Mouse (Mus musculus): ENCODE results near the gene S1pr1. TPM values are rescaled to one million over a fixed set of nuclear protein-coding genes. Genes with fewer than 3 reads are reported as not detected.
A peak's percentile ranks its signal among the peaks of the same experiment; 100 is the strongest.

S1pr1 gene
- polyA plus RNA-seq, 1 experiment, result 2.3 TPM

DNA sequence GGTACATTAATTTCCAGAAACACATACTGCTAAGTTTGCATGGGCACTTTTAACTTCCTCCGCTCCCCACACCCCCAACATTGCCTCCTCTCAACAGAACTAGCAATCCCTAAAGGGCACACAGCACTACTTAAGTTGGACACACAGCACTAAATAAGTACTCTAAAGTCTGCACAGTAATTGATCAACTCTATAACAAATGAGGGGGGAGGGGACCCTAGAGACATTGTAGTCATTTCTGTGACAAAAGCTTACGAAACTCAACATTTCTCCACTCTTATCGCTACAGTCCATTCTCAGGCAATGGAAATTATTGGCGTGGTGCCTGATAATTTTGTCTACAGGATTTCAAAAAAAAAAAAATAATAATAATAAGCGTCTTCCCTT, 830 bp downstream of the S1pr1 start:
- Histone ChIP-seq H3K4me1 (peaks cover 59% of the 10 kb centered on the region), H3K4me3 (replicated peaks) (peak overlapping the region; percentile 98), H3K36me3 (replicated peaks; ENCODE audit: low read length) (peaks cover 33% of the 10 kb centered on the region), H3K9me3 (no peaks in the 10 kb centered on the region), H3K27me3 (replicated peaks) (no peaks in the 10 kb centered on the region)
- TF ChIP-seq FLI1 (IDR thresholded peaks at IDR 0.05; ENCODE audit: low read length) (no peak), GATA1 (IDR thresholded peaks at IDR 0.05; ENCODE audit: borderline replicate concordance, low read length) (no peak)

DNA sequence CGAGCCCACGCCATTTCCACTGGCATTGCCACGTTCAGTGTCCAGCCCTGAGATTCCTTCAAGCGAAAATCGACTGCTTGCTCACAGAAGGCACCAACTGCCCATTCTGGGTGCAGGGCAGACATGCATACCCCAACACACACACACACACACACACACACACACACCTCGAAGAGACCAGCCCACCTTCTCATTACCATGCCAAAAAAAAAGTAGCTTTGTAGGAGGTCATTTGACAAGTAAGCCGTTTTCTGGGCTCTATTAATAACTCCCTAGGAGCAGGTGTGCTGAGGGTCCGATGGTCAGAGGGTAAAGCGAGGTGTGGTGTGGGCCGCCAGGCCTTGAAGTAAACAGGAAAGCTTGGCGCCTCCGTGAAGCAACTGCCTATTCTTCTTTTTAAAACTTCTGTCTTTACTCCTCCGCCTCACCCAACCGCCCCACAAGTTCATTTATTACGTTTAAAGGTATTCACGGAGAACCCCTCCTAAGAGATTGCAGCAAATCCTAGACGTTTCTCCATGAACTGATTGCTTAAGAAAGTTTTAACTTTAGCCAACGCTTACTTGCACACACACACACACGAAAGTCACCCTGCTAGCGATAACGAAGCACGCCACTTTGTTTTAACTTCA, 1.3 kb downstream of the S1pr1 start:
- Histone ChIP-seq H3K27me3 (replicated peaks) (no peaks in the 10 kb centered on the region), H3K36me3 (replicated peaks; ENCODE audit: low read length) (peaks cover 38% of the 10 kb centered on the region), H3K4me3 (replicated peaks) (peak overlapping the region; percentile 98), H3K4me1 (peaks cover 64% of the 10 kb centered on the region), H3K9me3 (no peaks in the 10 kb centered on the region)
- TF ChIP-seq FLI1 (IDR thresholded peaks at IDR 0.05; ENCODE audit: low read length) (no peak), GATA1 (IDR thresholded peaks at IDR 0.05; ENCODE audit: borderline replicate concordance, low read length) (no peak)

DNA sequence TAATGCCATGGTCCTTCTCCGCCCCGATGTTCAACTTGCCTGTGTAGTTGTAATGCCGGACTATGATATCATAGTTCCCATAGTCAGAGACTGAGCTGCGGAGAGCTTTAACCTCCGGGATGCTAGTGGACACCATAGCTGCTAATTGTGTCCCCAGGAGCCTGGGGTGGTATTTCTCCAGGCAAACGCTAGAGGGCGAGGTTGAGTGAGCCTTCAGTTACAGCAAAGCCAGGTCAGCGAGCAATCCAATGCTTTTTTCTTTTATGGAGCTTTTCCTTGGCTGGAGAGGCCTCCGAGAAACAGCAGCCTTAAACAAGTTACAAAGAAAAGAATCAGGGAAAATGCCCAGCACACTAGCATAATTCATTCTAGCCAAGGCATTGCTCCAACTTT, 2.1 kb downstream of the S1pr1 start:
- no peaks in the 10 kb centered on the region for H3K9me3 ChIP-seq
- H3K4me1 ChIP-seq, result peaks cover 65% of the 10 kb centered on the region
- no peaks in the 10 kb centered on the region for H3K27me3 ChIP-seq (replicated peaks)
- H3K4me3 ChIP-seq (replicated peaks), result peak overlapping the region; percentile 98
- peaks cover 40% of the 10 kb centered on the region for H3K36me3 ChIP-seq (replicated peaks; ENCODE audit: low read length)
- no peak for TF ChIP-seq FLI1 (IDR thresholded peaks at IDR 0.05; ENCODE audit: low read length)
- TF ChIP-seq GATA1 (IDR thresholded peaks at IDR 0.05; ENCODE audit: borderline replicate concordance, low read length), result no peak

DNA sequence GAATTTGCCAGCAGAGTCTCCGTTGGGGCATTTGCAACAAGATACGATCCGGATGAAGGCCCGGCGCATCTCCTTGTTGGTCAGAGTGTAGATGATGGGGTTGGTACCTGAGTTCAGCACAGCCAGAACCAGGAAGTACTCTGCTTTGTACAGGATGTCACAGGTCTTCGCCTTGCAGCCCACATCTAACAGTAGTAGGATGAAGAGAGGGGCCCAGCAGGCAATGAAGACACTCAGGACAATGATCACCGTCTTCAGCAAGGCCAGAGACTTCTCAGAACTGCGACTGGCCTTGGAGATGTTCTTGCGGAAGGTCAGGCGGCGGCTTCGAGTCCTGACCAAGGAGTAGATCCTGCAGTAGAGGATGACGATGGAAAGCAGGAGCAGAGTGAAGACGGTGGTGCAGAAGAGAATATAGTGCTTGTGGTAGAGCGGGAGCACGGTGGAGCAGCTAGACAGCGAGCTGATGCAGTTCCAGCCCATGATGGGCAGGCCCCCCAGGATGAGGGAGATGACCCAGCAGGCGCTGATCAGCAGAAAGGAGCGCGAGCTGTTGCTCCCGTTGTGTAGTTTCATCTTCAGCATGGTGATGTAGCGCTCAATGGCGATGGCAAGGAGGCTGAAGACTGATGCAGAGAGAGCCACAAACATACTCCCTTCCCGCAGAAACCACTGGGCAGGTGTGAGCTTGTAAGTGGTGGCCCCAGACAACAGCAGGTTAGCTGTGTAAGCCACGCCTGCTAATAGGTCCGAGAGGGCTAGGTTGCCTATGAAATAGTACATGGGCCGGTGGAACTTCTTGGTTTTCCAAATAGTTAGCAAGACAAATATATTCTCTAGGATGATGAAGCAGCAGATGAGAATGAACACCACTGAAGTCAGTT, 2.7 kb downstream of the S1pr1 start:
- no peaks in the 10 kb centered on the region for H3K27me3 ChIP-seq (replicated peaks)
- H3K36me3 ChIP-seq (replicated peaks; ENCODE audit: low read length), result peaks cover 44% of the 10 kb centered on the region
- no peaks in the 10 kb centered on the region for H3K9me3 ChIP-seq
- no peak for TF ChIP-seq FLI1 (IDR thresholded peaks at IDR 0.05; ENCODE audit: low read length)
- TF ChIP-seq GATA1 (IDR thresholded peaks at IDR 0.05; ENCODE audit: borderline replicate concordance, low read length), result no peak
- peak overlapping the region; percentile 98 for H3K4me3 ChIP-seq (replicated peaks)
- H3K4me1 ChIP-seq, result peaks cover 65% of the 10 kb centered on the region

DNA sequence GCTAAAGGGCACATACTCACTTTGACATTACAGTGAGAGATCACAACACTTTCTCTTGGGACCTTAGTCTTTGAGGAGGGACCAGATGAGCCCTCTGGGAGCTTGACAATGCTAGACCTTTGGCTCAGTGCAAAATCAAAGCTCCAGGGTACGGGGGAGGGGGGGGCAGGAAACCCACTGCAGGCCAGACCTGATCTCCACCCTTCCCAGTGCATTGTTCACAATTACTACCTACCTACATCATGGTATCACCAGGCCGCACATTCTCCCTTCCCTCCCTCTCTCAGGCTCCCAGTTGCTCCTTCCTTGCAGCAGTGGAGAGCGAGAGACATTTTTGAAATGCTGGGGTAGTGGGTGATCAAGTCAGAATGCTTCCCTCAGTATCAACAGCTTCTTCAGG, 3.5 kb downstream of the S1pr1 start:
- no peak for TF ChIP-seq GATA1 (IDR thresholded peaks at IDR 0.05; ENCODE audit: borderline replicate concordance, low read length)
- TF ChIP-seq FLI1 (IDR thresholded peaks at IDR 0.05; ENCODE audit: low read length), result no peak
- H3K4me3 ChIP-seq (replicated peaks), result peak overlapping the region; percentile 65
- no peaks in the 10 kb centered on the region for H3K27me3 ChIP-seq (replicated peaks)
- H3K4me1 ChIP-seq, result peaks cover 65% of the 10 kb centered on the region
- no peaks in the 10 kb centered on the region for H3K9me3 ChIP-seq
- H3K36me3 ChIP-seq (replicated peaks; ENCODE audit: low read length), result peaks cover 49% of the 10 kb centered on the region

DNA sequence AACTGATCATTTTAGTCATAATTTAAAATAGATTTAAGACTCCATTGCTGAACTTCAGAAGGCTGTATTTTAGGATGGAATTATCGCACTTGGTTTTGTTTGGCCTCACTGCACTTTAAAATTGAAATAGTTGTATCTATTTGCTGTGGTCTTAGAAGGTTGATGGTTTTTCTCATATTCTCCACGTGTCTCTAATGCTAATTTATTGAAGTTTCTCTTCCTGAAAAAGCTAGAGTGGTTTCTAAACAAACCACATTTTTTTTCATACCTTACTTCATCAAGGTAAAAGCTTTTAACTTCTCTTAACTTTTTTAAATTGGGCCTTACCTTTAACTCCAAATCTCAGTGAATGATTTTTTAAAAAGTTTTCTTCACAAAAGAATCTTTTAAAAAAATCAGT, 4.8 kb downstream of the S1pr1 start:
- peaks cover 56% of the 10 kb centered on the region for H3K36me3 ChIP-seq (replicated peaks; ENCODE audit: low read length)
- H3K27me3 ChIP-seq (replicated peaks), result no peaks in the 10 kb centered on the region
- peaks cover 60% of the 10 kb centered on the region for H3K4me1 ChIP-seq
- no peaks in the 10 kb centered on the region for H3K9me3 ChIP-seq
- H3K4me3 ChIP-seq (replicated peaks), result no peak overlapping the region
- TF ChIP-seq FLI1 (IDR thresholded peaks at IDR 0.05; ENCODE audit: low read length) (no peak), GATA1 (IDR thresholded peaks at IDR 0.05; ENCODE audit: borderline replicate concordance, low read length) (no peak)

DNA sequence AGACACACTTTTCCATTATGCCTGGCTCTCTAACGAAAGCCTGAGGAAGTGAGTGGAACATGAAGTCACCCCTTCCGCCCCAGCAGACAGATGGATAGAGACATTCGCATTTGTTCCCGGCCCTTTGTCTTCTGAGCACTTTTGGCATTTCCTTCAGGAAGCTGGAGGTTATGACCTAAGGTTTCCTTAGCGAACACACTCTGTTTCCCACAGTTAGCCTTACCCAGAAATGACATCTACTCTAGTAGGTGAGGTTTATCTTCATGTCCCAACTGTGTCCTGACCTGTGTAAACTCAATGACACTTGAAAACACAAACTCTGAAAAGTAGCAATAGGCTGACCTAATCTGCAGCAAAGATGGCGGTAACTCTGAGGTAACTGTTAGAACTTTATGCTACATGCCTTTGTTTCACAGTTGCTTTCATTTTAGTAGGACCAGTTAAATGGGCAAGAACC, 5.7 kb downstream of the S1pr1 start:
- H3K4me3 ChIP-seq (replicated peaks), result no peak overlapping the region
- H3K27me3 ChIP-seq (replicated peaks), result no peaks in the 10 kb centered on the region
- peaks cover 67% of the 10 kb centered on the region for H3K4me1 ChIP-seq
- TF ChIP-seq GATA1 (IDR thresholded peaks at IDR 0.05; ENCODE audit: borderline replicate concordance, low read length), result no peak
- no peak for TF ChIP-seq FLI1 (IDR thresholded peaks at IDR 0.05; ENCODE audit: low read length)
- H3K9me3 ChIP-seq, result no peaks in the 10 kb centered on the region
- peaks cover 56% of the 10 kb centered on the region for H3K36me3 ChIP-seq (replicated peaks; ENCODE audit: low read length)

DNA sequence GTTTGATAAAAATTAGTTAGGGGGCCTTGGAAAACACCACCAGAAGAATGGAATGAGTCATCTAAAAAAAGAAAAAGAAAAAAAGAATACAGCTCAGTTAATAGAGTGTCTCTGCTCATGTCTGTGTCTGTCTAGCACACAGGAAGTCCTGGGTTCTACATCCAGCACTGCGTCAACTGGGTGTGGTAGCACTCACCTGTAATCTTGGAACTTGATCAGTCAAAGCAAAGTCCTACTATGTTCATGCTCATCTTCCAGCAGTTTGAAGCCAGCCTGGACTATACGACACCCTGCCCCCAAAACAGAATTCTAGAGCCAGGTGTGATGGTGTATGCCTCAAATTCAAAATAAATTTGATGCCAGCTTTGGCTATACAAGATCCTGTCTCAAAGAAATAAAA, 8.1 kb downstream of the S1pr1 start:
- H3K4me1 ChIP-seq, result peaks cover 68% of the 10 kb centered on the region
- no peaks in the 10 kb centered on the region for H3K9me3 ChIP-seq
- TF ChIP-seq GATA1 (IDR thresholded peaks at IDR 0.05; ENCODE audit: borderline replicate concordance, low read length) (no peak), FLI1 (IDR thresholded peaks at IDR 0.05; ENCODE audit: low read length) (no peak)
- no peak overlapping the region for H3K4me3 ChIP-seq (replicated peaks)
- peaks cover 51% of the 10 kb centered on the region for H3K36me3 ChIP-seq (replicated peaks; ENCODE audit: low read length)
- no peaks in the 10 kb centered on the region for H3K27me3 ChIP-seq (replicated peaks)

DNA sequence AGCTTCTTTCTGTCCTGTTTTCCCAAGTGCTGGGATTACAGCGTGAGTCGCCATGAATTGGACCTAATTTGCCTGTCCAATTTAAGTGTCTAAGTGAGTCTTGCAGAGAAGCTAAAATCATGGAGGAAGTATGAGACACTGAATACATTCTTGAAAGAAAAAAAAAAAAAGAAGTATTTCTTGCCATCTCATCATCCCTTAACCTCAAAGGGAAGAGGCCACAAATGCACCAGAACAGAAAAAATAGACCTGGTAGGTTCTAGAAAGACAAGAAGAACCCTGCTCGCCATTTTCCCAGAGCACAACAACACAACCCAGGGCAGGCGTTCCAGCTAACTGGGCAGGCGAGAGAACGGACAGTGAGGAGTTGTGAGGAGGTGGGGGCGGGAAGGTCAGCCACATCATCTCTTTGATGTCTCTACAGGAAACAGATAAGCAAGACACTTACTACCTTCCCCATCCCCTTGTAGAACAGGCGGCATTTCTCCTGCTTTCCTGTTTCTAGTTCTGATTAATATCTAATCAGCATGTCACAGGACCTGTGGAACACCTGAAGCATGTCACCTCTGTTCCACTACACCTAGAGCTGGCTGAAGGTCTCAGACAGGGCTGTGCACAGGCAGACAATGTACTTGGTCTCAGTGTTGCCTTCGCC, 10.5 kb downstream of the S1pr1 start:
- peaks cover 33% of the 10 kb centered on the region for H3K36me3 ChIP-seq (replicated peaks; ENCODE audit: low read length)
- H3K27me3 ChIP-seq (replicated peaks), result no peaks in the 10 kb centered on the region
- TF ChIP-seq FLI1 (IDR thresholded peaks at IDR 0.05; ENCODE audit: low read length) (no peak), GATA1 (IDR thresholded peaks at IDR 0.05; ENCODE audit: borderline replicate concordance, low read length) (no peak)
- peak overlapping the region; percentile 75 for H3K4me3 ChIP-seq (replicated peaks)
- no peaks in the 10 kb centered on the region for H3K9me3 ChIP-seq
- H3K4me1 ChIP-seq, result peaks cover 64% of the 10 kb centered on the region
